Mouse (Mus musculus) limb, embryonic 12.5 days (tissue): ENCODE results near the gene Thsd7a. TPM values are rescaled to one million over a fixed set of nuclear protein-coding genes. Genes with fewer than 3 reads are reported as not detected.

Experiments used
- ATAC-seq: fragments of 200-750 bp; cut with Nextera tagmentation; 2 replicates; pipeline ENCODE4 v1.8.0; 2017; ENCODE audit warnings: low read depth, moderate TSS enrichment; ENCODE audit not compliant: insufficient number of reproducible peaks, insufficient read depth, low FRiP score, low TSS enrichment
- H3K27ac ChIP-seq: fragments of 300-500 bp; sonication (generic); 2 replicates; pipeline ENCODE4 v1.5.1; 2016; ENCODE audit warnings: mild to moderate bottlenecking, moderate library complexity
- H3K27me3 ChIP-seq: fragments of 300-500 bp; sonication (generic); 2 replicates; pipeline ENCODE4 v1.6.1; 2016; ENCODE audit warnings: mild to moderate bottlenecking, moderate library complexity
- H3K36me3 ChIP-seq: fragments of 300-500 bp; sonication (generic); 2 replicates; pipeline ENCODE4 v1.6.1; 2016; ENCODE audit warnings: mild to moderate bottlenecking, moderate library complexity
- H3K4me1 ChIP-seq: fragments of 300-500 bp; sonication (generic); replicated peaks from 2 replicates; pipeline ENCODE4 v1.6.1; 2016
- H3K4me2 ChIP-seq: fragments of 300-500 bp; sonication (generic); 2 replicates; pipeline ENCODE4 v1.6.1; 2016; ENCODE audit warnings: mild to moderate bottlenecking, moderate library complexity
- H3K4me3 ChIP-seq: fragments of 300-500 bp; sonication (generic); replicated peaks from 2 replicates; pipeline ENCODE4 v1.5.1; 2016; ENCODE audit warnings: mild to moderate bottlenecking
- H3K9ac ChIP-seq: fragments of 300-500 bp; sonication (generic); replicated peaks from 2 replicates; pipeline ENCODE4 v1.6.1; 2016; ENCODE audit warnings: mild to moderate bottlenecking, moderate library complexity
- H3K9me3 ChIP-seq: fragments of 300-500 bp; sonication (generic); 2 replicates; pipeline ENCODE4 v1.6.1; 2016; ENCODE audit warnings: mild to moderate bottlenecking, moderate library complexity
- WGBS: fragments of 180-500 bp; shearing (Covaris S2); methylation state at CpG from one replicate; pipeline ENCODE4 v1.1.7; 2016; 5-methylcytosine and 5-hydroxymethylcytosine counted together
- polyA plus RNA-seq: library from polyadenylated mRNA; unstranded; fragments of >200 nt; fragmentation: Nextera tagmentation; extraction: Ambion mirVana; gene quantifications from 2 replicates; pipeline ENCODE4 v1.2.1, GENCODE M21; 2016

Gene Thsd7a
- polyA plus RNA-seq, 1 experiment from 2014 or later = 5.6 TPM

GRCm38 (mm10) chr6:12649633-12650032 lies 99.6 kb downstream of the Thsd7a start:
- Histone ChIP-seq H3K9me3 (no peaks in the 10 kb centered on the region), H3K36me3 (no peaks in the 10 kb centered on the region), H3K9ac (no peak overlapping the region), H3K27me3 (no peaks in the 10 kb centered on the region), H3K27ac (no peak overlapping the region), H3K4me1 (no peaks in the 10 kb centered on the region), H3K4me2 (no peak overlapping the region), H3K4me3 (no peak overlapping the region)
- 8% methylated on average over 1 of the region's 1 CpGs for WGBS
- ATAC-seq = no peak

GRCm38 (mm10) chr6:12628637-12629246 lies 120.5 kb downstream of the Thsd7a start:
- 83% methylated on average over 11 of the region's 11 CpGs for WGBS
- H3K27ac ChIP-seq = no peak overlapping the region
- H3K27me3 ChIP-seq = no peaks in the 10 kb centered on the region
- no peaks in the 10 kb centered on the region for H3K36me3 ChIP-seq
- no peak overlapping the region for H3K4me2 ChIP-seq
- H3K9me3 ChIP-seq = no peaks in the 10 kb centered on the region
- no peak overlapping the region for H3K9ac ChIP-seq
- H3K4me1 ChIP-seq = no peaks in the 10 kb centered on the region
- ATAC-seq = no peak
- H3K4me3 ChIP-seq = no peak overlapping the region

GRCm38 (mm10) chr6:12606638-12607246 lies 142.5 kb downstream of the Thsd7a start:
- WGBS = 81% methylated on average over 13 of the region's 13 CpGs
- no peaks in the 10 kb centered on the region for H3K4me1 ChIP-seq

GRCm38 (mm10) chr6:12602927-12603326 lies 146.3 kb downstream of the Thsd7a start:
- WGBS = 57% methylated on average over 2 of the region's 2 CpGs
- no peaks in the 10 kb centered on the region for H3K27me3 ChIP-seq
- H3K27ac ChIP-seq = no peak overlapping the region
- no peak overlapping the region for H3K4me3 ChIP-seq
- H3K9me3 ChIP-seq = no peaks in the 10 kb centered on the region
- no peak for ATAC-seq
- no peak overlapping the region for H3K9ac ChIP-seq
- H3K4me1 ChIP-seq = no peaks in the 10 kb centered on the region
- H3K4me2 ChIP-seq = no peak overlapping the region
- no peaks in the 10 kb centered on the region for H3K36me3 ChIP-seq

More at GRCm38 (mm10) chr6:12606638-12607246, 142.5 kb downstream of the Thsd7a start:
- no peak overlapping the region for H3K27ac ChIP-seq
- no peak for ATAC-seq
- no peaks in the 10 kb centered on the region for H3K27me3 ChIP-seq
- H3K9ac ChIP-seq = no peak overlapping the region
- H3K4me3 ChIP-seq = no peak overlapping the region
- H3K36me3 ChIP-seq = no peaks in the 10 kb centered on the region
- no peaks in the 10 kb centered on the region for H3K9me3 ChIP-seq
- no peak overlapping the region for H3K4me2 ChIP-seq

GRCm38 (mm10) chr6:12602161-12602560 lies 147.0 kb downstream of the Thsd7a start:
- H3K9ac ChIP-seq = no peak overlapping the region
- H3K4me2 ChIP-seq = no peak overlapping the region
- no peak overlapping the region for H3K4me3 ChIP-seq
- no peaks in the 10 kb centered on the region for H3K36me3 ChIP-seq
- no peaks in the 10 kb centered on the region for H3K9me3 ChIP-seq
- ATAC-seq = no peak
- H3K4me1 ChIP-seq = no peaks in the 10 kb centered on the region
- WGBS = 88% methylated on average over 4 of the region's 4 CpGs
- H3K27ac ChIP-seq = no peak overlapping the region
- no peaks in the 10 kb centered on the region for H3K27me3 ChIP-seq

GRCm38 (mm10) chr6:12584456-12584855 lies 164.8 kb downstream of the Thsd7a start:
- H3K36me3 ChIP-seq = no peaks in the 10 kb centered on the region
- no peaks in the 10 kb centered on the region for H3K9me3 ChIP-seq
- no peaks in the 10 kb centered on the region for H3K27me3 ChIP-seq
- no peak overlapping the region for H3K4me3 ChIP-seq
- ATAC-seq = no peak
- no peak overlapping the region for H3K9ac ChIP-seq
- whole genome bisulfite sequencing = 88% methylated on average over 4 of the region's 4 CpGs
- H3K4me2 ChIP-seq = no peak overlapping the region
- H3K4me1 ChIP-seq = no peaks in the 10 kb centered on the region
- H3K27ac ChIP-seq = no peak overlapping the region

- Histone ChIP-seq H3K9me3 (no peaks in the 10 kb centered on the region), H3K4me3 (no peak overlapping the region), H3K9ac (no peak overlapping the region), H3K36me3 (no peaks in the 10 kb centered on the region), H3K4me2 (no peak overlapping the region), H3K27ac (no peak overlapping the region), H3K27me3 (no peaks in the 10 kb centered on the region), H3K4me1 (no peaks in the 10 kb centered on the region; the same call in 1 of the 2 replicates)
- no peak for ATAC-seq
- 48% methylated on average over 3 of the region's 3 CpGs for WGBS
Measured at GRCm38 (mm10) chr6:12581143-12581542, 168.1 kb downstream of the Thsd7a start.

GRCm38 (mm10) chr6:12575619-12576216 lies 173.5 kb downstream of the Thsd7a start:
- Histone ChIP-seq H3K4me1 (no peaks in the 10 kb centered on the region; the same call in 1 of the 2 replicates), H3K36me3 (no peaks in the 10 kb centered on the region), H3K27me3 (no peaks in the 10 kb centered on the region), H3K27ac (no peak overlapping the region), H3K9ac (no peak overlapping the region), H3K9me3 (no peaks in the 10 kb centered on the region), H3K4me3 (no peak overlapping the region), H3K4me2 (no peak overlapping the region)
- ATAC-seq = no peak
- 64% methylated on average over 6 of the region's 6 CpGs for WGBS

- no peak for ATAC-seq
- H3K4me1 ChIP-seq = no peaks in the 10 kb centered on the region; the same call in 1 of the 2 replicates
- H3K4me2 ChIP-seq = no peak overlapping the region
- H3K9me3 ChIP-seq = no peaks in the 10 kb centered on the region
- no peaks in the 10 kb centered on the region for H3K36me3 ChIP-seq
- 81% methylated on average over 5 of the region's 5 CpGs for WGBS
- H3K9ac ChIP-seq = no peak overlapping the region
- H3K27me3 ChIP-seq = no peaks in the 10 kb centered on the region
- H3K4me3 ChIP-seq = no peak overlapping the region
- H3K27ac ChIP-seq = no peak overlapping the region
Measured at GRCm38 (mm10) chr6:12572202-12572601, 177.0 kb downstream of the Thsd7a start.

- Histone ChIP-seq H3K4me3 (no peak overlapping the region), H3K9me3 (no peaks in the 10 kb centered on the region), H3K4me2 (no peak overlapping the region), H3K27ac (no peak overlapping the region), H3K9ac (no peak overlapping the region), H3K27me3 (no peaks in the 10 kb centered on the region), H3K4me1 (no peaks in the 10 kb centered on the region), H3K36me3 (no peaks in the 10 kb centered on the region)
- 81% methylated on average over 4 of the region's 4 CpGs for WGBS
- ATAC-seq = no peak
Measured at GRCm38 (mm10) chr6:12565136-12565535, 184.1 kb downstream of the Thsd7a start.

GRCm38 (mm10) chr6:12562336-12562735 lies 186.9 kb downstream of the Thsd7a start:
- H3K4me2 ChIP-seq = no peak overlapping the region
- H3K27ac ChIP-seq = no peak overlapping the region
- WGBS = 83% methylated on average over 3 of the region's 3 CpGs
- H3K9me3 ChIP-seq = no peaks in the 10 kb centered on the region
- H3K27me3 ChIP-seq = no peaks in the 10 kb centered on the region
- no peak overlapping the region for H3K4me3 ChIP-seq
- no peak overlapping the region for H3K9ac ChIP-seq
- ATAC-seq = no peak
- H3K36me3 ChIP-seq = no peaks in the 10 kb centered on the region
- H3K4me1 ChIP-seq = no peaks in the 10 kb centered on the region
